Mouse (Mus musculus) lung, embryonic 16.5 days (tissue): ENCODE data around the gene Slitrk5. TPM values are rescaled to one million over a fixed set of nuclear protein-coding genes. Genes with fewer than 3 reads are reported as not detected.

ENCODE experiments used
- ATAC-seq: fragments of 200-750 bp; cut with Nextera tagmentation; 2 replicates; pipeline ENCODE4 v1.8.0; 2017; ENCODE audit warnings: low read depth, mild to moderate bottlenecking, moderate library complexity
- H3K27ac ChIP-seq: fragments of 300-500 bp; sonication (generic); 2 replicates; pipeline ENCODE4 v1.5.1; 2014; ENCODE audit warnings: mild to moderate bottlenecking, control low read depth, low read length
- H3K27me3 ChIP-seq: fragments of 300-500 bp; sonication (generic); 2 replicates; pipeline ENCODE4 v1.6.1; 2014; ENCODE audit warnings: low read depth, low read length, mixed read lengths; ENCODE audit not compliant: control insufficient read depth, insufficient read depth
- H3K36me3 ChIP-seq: fragments of 300-500 bp; sonication (generic); 2 replicates; pipeline ENCODE4 v1.6.1; 2014; ENCODE audit warnings: low read length; ENCODE audit not compliant: control insufficient read depth, insufficient read depth
- H3K4me1 ChIP-seq: fragments of 300-500 bp; sonication (generic); replicated peaks from 2 replicates; pipeline ENCODE4 v1.6.1; 2014; ENCODE audit warnings: low read length, mixed read lengths; ENCODE audit not compliant: control insufficient read depth, insufficient read depth
- H3K4me2 ChIP-seq: fragments of 300-500 bp; sonication (generic); 2 replicates; pipeline ENCODE4 v1.6.1; 2014; ENCODE audit warnings: low read depth, low read length, control low read depth
- H3K4me3 ChIP-seq: fragments of 300-500 bp; sonication (generic); 2 replicates; pipeline ENCODE4 v1.5.1; 2014; ENCODE audit warnings: mild to moderate bottlenecking, low read length, control low read depth
- H3K9ac ChIP-seq: fragments of 300-500 bp; sonication (generic); 2 replicates; pipeline ENCODE4 v1.6.1; 2014; ENCODE audit warnings: low read length, control low read depth
- H3K9me3 ChIP-seq: fragments of 300-500 bp; sonication (generic); 2 replicates; pipeline ENCODE4 v1.6.1; 2016; ENCODE audit warnings: low read length; ENCODE audit not compliant: control insufficient read depth
- WGBS: fragments of 180-500 bp; shearing (Covaris S2); extraction: QIAGEN DNeasy Blood & Tissue Kit; methylation state at CpG from one replicate; pipeline ENCODE4 v1.1.7; 2014; 5-methylcytosine and 5-hydroxymethylcytosine counted together
- polyA plus RNA-seq: library from polyadenylated mRNA; unstranded; fragments of >200 nt; fragmentation: Nextera tagmentation; extraction: Ambion mirVana; gene quantifications from 2 replicates; pipeline ENCODE4 v1.2.1, GENCODE M21; 2015

Gene Slitrk5
- 0.39 and 0.62 TPM in 2 replicates for polyA plus RNA-seq

DNA sequence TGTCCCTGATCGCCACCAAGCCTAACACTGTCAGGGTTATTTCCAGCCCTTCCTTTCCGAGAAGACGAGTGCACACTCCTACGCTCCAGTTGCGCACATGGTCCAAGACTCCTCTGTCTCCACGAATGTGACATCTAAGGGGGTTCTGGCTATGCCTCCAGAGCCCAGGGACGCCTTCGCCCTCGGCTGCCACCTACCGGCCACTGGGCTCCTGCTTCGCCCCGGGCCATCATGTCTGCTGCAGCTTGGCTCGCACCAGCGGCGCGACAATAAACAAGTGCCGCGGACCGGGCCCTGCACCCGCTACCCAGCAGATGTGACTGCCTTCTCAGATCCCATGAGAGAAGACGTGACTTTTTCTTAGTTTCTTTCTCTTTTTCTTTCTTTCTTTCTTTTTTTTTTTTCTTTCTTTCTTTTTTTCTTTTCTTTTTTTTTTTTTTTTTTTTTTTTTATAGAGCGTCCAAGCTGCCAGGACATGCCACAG, at the start of gene Slitrk5:
Slitrk5 (plus strand) TSS at position 434 of the 484 bp plus-strand sequence.
- no peak within 1 kb of the TSS for H3K27ac ChIP-seq
- ATAC-seq = peak; percentile 82
- H3K9me3 ChIP-seq = no peaks in the 10 kb centered on the region
- peaks cover 38% of the 10 kb centered on the region for H3K27me3 ChIP-seq
- no peaks in the 10 kb centered on the region for H3K36me3 ChIP-seq
- H3K4me1 ChIP-seq = peaks cover 6% of the 10 kb centered on the region; the same call in 1 of the 2 replicates
- H3K9ac ChIP-seq = peak within 1 kb of the TSS; percentile 49
- peak within 1 kb of the TSS; percentile 53 for H3K4me3 ChIP-seq
- H3K4me2 ChIP-seq = peak within 1 kb of the TSS; percentile 74
- under 1% methylated on average over 22 of the region's 22 CpGs for WGBS

DNA sequence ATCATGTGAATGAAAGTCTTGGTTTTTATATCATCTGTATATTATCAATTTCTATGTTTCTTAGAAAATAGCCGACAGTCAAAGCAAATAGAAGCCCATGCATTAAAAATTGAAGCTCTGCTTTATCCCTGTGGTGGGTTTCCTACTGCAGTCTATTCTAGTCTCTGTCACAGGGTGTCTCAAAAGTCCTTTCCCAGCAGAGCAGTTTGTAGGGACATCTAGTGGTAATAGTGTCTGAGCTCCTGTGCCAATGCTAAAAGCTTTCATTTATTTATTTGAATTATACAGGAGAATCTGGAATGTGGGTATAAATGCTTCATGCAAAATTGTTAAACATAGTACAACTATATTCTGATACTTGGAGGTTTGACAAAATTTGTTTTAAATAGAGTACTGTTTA, 2.0 kb upstream of the Slitrk5 start:
- no peak for ATAC-seq
- Histone ChIP-seq H3K27ac (no peak overlapping the region), H3K27me3 (peaks cover 24% of the 10 kb centered on the region), H3K9me3 (no peaks in the 10 kb centered on the region), H3K4me3 (no peak overlapping the region), H3K9ac (no peak overlapping the region), H3K36me3 (no peaks in the 10 kb centered on the region), H3K4me1 (peaks cover 6% of the 10 kb centered on the region; the same call in 1 of the 2 replicates), H3K4me2 (no peak overlapping the region)
- 39% methylated on average over 1 of the region's 1 CpGs for WGBS

DNA sequence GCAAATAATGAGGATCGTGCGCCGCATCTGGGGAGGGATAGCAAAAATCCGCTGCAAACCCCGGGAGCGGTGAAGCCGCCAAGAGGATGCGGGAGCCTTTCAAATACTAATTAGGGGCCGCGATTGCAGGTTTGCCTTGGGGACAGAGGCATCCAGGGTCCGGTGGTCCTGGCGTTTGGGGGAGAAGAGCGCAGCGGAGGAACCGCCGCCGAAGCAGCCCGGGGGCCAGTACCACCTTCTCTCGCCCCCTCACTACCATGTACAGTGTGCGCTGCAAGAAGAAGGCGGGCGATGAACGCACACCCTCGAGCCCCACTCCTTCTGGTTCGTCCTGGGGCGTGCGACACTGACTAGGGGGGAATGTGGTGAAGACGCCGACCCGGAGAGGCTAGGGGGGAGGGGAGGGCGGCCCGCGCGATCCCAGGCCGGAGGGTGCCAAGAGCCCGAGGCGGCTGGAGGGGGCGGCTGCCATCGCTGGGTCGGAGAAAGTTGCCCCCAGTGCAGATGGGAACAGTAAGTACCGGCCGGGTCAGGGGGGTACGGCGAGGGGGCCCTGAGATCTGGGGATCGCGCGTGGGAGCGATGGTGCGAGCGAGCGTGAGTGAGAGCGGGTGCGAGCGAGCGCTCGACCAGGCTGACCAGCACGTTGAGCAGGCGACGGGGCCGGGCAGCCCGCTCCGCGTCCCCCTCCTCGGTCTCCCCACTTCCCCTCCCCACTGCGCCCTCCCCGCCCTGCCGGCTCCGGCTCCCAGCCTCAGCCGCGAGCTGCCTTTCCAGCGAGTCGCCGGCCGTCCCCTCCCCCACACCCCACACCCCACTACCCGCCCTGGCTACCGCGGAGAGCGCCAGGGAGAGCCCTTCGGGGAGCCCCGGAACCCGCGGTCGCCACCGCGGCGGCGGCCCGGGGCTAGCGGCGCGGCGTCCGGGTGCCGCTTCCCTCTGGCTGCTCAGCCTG, 591 bp downstream of the Slitrk5 start:
- H3K9me3 ChIP-seq = no peaks in the 10 kb centered on the region
- WGBS = 0% methylated on average over 74 of the region's 94 CpGs
- H3K4me2 ChIP-seq = peak overlapping the region; percentile 74
- H3K9ac ChIP-seq = peak overlapping the region; percentile 49
- no peak overlapping the region for H3K27ac ChIP-seq
- peak; percentile 64 for ATAC-seq
- H3K4me1 ChIP-seq = peaks cover 6% of the 10 kb centered on the region; the same call in 1 of the 2 replicates
- H3K27me3 ChIP-seq = peaks cover 46% of the 10 kb centered on the region
- no peaks in the 10 kb centered on the region for H3K36me3 ChIP-seq
- peak overlapping the region; percentile 53 for H3K4me3 ChIP-seq

DNA sequence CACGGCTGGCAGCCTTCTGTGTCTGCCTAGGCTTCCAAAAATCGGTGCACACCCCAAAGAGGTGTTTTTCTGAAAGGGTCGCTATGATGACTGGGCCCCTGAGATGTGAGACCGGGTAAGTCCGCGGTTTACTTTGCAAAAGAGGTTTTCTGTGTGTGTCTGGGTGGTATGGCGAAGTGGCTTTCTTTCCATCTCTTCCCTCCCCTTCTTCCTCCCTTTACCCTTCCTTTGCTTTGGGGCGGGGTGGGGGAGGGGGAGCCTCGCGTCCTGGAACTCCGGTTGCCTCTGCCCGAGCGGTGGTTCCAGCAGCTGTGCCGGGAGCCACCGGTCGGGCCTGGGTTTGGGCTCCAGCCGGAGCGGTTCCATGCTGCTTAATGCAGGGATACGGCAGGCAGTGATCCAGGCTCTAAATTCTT, 1.3 kb downstream of the Slitrk5 start:
- Histone ChIP-seq H3K36me3 (no peaks in the 10 kb centered on the region), H3K4me1 (peaks cover 11% of the 10 kb centered on the region), H3K9me3 (no peaks in the 10 kb centered on the region), H3K4me2 (peak overlapping the region; percentile 74), H3K27me3 (peaks cover 52% of the 10 kb centered on the region), H3K4me3 (peak overlapping the region; percentile 53), H3K27ac (no peak overlapping the region), H3K9ac (peak overlapping the region; percentile 49)
- ATAC-seq = peak; percentile 53; the same call in 1 of the 2 replicates
- under 1% methylated on average over 19 of the region's 19 CpGs for WGBS

DNA sequence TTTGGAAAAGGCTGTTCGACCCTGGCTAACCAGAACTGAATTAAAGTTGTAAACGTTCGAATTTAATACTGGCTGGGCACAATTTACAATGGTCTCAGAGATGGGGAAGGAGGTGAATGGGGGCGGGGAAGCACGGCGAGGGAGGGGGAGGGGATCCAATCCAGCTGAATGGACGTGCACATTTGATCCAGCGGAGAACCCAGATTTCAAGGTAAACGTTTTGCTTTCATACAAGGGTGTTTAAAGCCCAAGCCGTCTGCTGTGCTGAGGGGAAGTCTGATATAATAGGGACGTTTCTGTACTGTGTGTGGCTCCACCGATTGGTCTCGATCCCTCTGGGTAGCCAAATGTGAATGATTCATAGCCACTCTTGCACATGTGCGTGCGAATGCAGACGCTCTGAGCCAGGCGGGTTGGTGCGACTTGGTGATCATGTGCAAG, 2.0 kb downstream of the Slitrk5 start:
- no peaks in the 10 kb centered on the region for H3K9me3 ChIP-seq
- no peak for ATAC-seq
- H3K27me3 ChIP-seq = peaks cover 59% of the 10 kb centered on the region
- H3K4me2 ChIP-seq = peak overlapping the region; percentile 74
- H3K36me3 ChIP-seq = no peaks in the 10 kb centered on the region
- peak overlapping the region; percentile 53 for H3K4me3 ChIP-seq
- peaks cover 15% of the 10 kb centered on the region for H3K4me1 ChIP-seq
- no peak overlapping the region for H3K9ac ChIP-seq
- no peak overlapping the region for H3K27ac ChIP-seq
- WGBS = under 1% methylated on average over 18 of the region's 18 CpGs

DNA sequence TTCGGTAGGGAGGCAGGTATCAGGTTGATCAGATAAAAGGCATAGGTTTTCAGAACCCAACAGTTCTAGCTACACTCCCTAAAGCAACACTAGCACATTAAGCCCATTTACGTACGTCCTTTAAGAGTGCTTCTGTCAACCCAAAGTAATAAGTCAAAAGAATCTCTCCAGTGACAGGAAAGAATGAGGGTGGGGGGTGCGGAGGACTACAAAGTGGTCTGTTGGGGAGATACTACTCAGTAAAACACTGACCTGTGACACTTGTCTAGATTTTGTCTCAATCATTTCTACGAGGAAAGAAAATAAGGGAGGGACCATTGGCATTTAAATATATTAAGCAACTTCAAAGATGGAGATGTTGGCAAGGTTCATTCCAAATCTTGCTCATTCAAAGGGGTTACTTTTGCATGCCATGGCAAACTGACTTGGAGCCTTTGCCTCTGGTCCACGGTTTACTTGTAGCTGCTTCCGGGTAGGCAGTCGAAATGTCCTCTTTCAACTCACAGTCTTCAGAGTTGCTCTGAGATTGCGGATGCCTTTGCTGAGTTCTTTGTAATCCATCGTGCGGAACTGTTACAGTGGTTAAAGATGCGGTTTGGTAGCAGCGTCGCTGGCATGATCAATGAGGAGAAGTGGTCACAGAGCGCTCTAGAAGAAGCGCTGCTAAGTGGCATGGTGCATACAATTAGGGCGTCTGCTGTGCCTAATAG, 2.6 kb downstream of the Slitrk5 start:
- H3K9me3 ChIP-seq = no peaks in the 10 kb centered on the region
- no peak for ATAC-seq
- no peaks in the 10 kb centered on the region for H3K36me3 ChIP-seq
- no peak overlapping the region for H3K9ac ChIP-seq
- WGBS = 5% methylated on average over 17 of the region's 17 CpGs
- H3K4me3 ChIP-seq = 0 out of 2 replicates have a peak overlapping the region, but pooled peaks have one; percentile 11
- H3K4me2 ChIP-seq = peak overlapping the region; percentile 5; the same call in 1 of the 2 replicates
- peaks cover 15% of the 10 kb centered on the region for H3K4me1 ChIP-seq
- H3K27ac ChIP-seq = no peak overlapping the region
- H3K27me3 ChIP-seq = peaks cover 61% of the 10 kb centered on the region

DNA sequence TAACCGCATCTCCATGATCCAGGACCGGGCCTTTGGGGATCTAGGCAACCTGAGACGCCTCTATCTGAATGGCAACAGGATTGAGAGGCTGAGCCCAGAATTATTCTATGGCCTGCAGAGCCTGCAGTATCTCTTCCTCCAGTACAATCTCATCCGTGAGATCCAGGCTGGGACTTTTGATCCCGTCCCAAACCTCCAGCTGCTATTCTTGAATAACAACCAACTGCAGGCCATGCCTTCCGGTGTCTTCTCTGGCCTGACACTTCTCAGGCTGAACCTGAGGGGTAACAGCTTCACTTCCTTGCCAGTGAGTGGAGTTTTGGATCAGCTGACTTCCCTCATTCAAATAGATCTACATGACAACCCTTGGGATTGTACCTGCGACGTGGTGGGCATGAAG, 5.4 kb downstream of the Slitrk5 start:
- ATAC-seq = no peak
- Histone ChIP-seq H3K27me3 (peaks cover 55% of the 10 kb centered on the region), H3K9ac (no peak overlapping the region), H3K36me3 (no peaks in the 10 kb centered on the region), H3K27ac (no peak overlapping the region), H3K9me3 (no peaks in the 10 kb centered on the region), H3K4me1 (peaks cover 15% of the 10 kb centered on the region), H3K4me3 (no peak overlapping the region), H3K4me2 (no peak overlapping the region)
- 59% methylated on average over 8 of the region's 8 CpGs for WGBS

DNA sequence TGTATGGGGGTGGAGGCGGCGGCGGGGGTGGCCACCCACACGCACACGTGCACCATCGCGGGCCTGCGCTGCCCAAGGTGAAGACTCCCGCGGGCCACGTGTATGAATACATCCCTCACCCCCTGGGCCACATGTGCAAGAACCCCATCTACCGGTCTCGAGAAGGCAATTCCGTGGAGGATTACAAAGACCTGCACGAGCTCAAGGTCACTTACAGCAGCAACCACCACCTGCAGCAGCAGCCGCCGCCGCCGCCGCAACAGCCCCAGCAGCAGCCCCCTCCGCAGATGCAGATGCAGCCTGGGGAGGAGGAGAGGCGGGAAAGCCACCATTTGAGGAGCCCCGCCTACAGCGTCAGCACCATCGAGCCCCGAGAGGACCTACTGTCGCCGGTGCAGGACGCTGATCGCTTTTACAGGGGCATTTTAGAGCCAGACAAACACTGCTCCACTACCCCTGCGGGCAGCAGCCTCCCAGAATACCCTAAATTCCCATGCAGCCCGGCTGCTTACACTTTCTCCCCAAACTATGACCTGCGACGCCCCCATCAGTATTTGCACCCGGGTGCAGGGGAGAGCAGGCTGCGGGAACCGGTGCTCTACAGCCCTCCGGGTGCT, 6.3 kb downstream of the Slitrk5 start:
- H3K27ac ChIP-seq = no peak overlapping the region

More for the DNA sequence above, 6.3 kb downstream of the Slitrk5 start:
- H3K36me3 ChIP-seq = no peaks in the 10 kb centered on the region
- ATAC-seq = peak; percentile 56
- peak overlapping the region; percentile 55 for H3K4me3 ChIP-seq
- H3K9me3 ChIP-seq = no peaks in the 10 kb centered on the region
- H3K4me1 ChIP-seq = peaks cover 15% of the 10 kb centered on the region
- H3K27me3 ChIP-seq = peaks cover 52% of the 10 kb centered on the region
- H3K9ac ChIP-seq = peak overlapping the region; percentile 61
- WGBS = under 1% methylated on average over 38 of the region's 38 CpGs
- peak overlapping the region; percentile 93 for H3K4me2 ChIP-seq
